Mouse (Mus musculus) neural tube, embryonic 11.5 days (tissue): ENCODE measurements at regions not wholly inside any gene's neighbourhood (a gene's known extent, or its start where the extent isn't known, plus 50 kb on each side); places are given as distances from the start of the nearest gene placed in this dataset.

Experiments used
- ATAC-seq: fragments of 200-750 bp; cut with Nextera tagmentation; 2 replicates; pipeline ENCODE4 v1.8.0; 2017; ENCODE audit warnings: moderate number of reproducible peaks, mild to moderate bottlenecking, moderate TSS enrichment, moderate library complexity; ENCODE audit not compliant: insufficient read depth, low FRiP score, low TSS enrichment
- DNase-seq: peaks from one replicate; pipeline ENCODE4 v3.0.0-alpha.2; 2015; ENCODE audit warnings: low spot score
- H3K27ac ChIP-seq: fragments of 300-500 bp; sonication (generic); 2 replicates; pipeline ENCODE4 v1.5.1; 2014; ENCODE audit warnings: low read depth, mild to moderate bottlenecking, low read length
- H3K27me3 ChIP-seq: fragments of 300-500 bp; sonication (generic); 2 replicates; pipeline ENCODE4 v1.6.1; 2014; ENCODE audit warnings: mild to moderate bottlenecking, low read length, mixed read lengths; ENCODE audit not compliant: control insufficient read depth, insufficient read depth
- H3K36me3 ChIP-seq: fragments of 300-500 bp; sonication (generic); 2 replicates; pipeline ENCODE4 v1.6.1; 2014; ENCODE audit warnings: mild to moderate bottlenecking, low read length, moderate library complexity, mixed read lengths; ENCODE audit not compliant: control insufficient read depth, insufficient read depth
- H3K4me1 ChIP-seq: fragments of 300-500 bp; sonication (generic); 2 replicates; pipeline ENCODE4 v1.6.1; 2014; ENCODE audit warnings: low read length, mixed read lengths; ENCODE audit not compliant: control insufficient read depth, insufficient read depth
- H3K4me2 ChIP-seq: fragments of 300-500 bp; sonication (generic); 2 replicates; pipeline ENCODE4 v1.6.1; 2014; ENCODE audit warnings: low read depth, mild to moderate bottlenecking, moderate library complexity
- H3K4me3 ChIP-seq: fragments of 300-500 bp; sonication (generic); 2 replicates; pipeline ENCODE4 v1.5.1; 2014; ENCODE audit warnings: low read depth, low read length
- H3K9ac ChIP-seq: fragments of 300-500 bp; sonication (generic); 2 replicates; pipeline ENCODE4 v1.6.1; 2014; ENCODE audit warnings: mild to moderate bottlenecking, low read length
- H3K9me3 ChIP-seq: fragments of 300-500 bp; sonication (generic); 2 replicates; pipeline ENCODE4 v1.6.1; 2016; ENCODE audit warnings: low read length; ENCODE audit not compliant: control insufficient read depth
- WGBS: fragments of 180-500 bp; shearing (Covaris S2); extraction: QIAGEN DNeasy Blood & Tissue Kit; methylation state at CpG from one replicate; pipeline ENCODE4 v1.1.7; 2014; 5-methylcytosine and 5-hydroxymethylcytosine counted together

DNA sequence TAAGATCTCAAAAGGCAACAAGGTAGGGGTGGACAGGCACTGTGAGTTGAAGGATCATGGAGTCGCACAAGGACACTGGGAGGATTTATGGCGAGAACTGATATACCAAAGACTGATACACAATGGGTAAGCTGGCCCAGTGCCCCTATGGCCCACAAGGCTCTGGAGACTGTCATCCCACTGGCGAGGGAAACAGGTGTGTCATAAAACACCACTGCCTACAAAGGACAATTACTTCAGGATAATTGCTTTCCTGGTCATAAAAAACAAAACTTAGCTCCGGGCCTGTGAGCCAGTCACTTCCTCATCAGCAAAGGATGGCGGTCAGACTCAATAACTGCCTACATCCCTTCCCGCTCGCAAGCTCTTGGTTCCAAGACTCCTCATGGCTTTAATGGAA lies 105.3 kb upstream of the Zfp703 start:
- no peaks in the 10 kb centered on the region for H3K4me1 ChIP-seq
- DNase-seq (no peak), ATAC-seq (no peak)
- WGBS, result 70% methylated on average over 7 of the region's 7 CpGs
- H3K9me3 ChIP-seq, result 0 out of 2 replicates have a peak, but pooled peaks cover 3% of the 10 kb centered on the region
- no peak overlapping the region for H3K4me3 ChIP-seq
- no peak overlapping the region for H3K27ac ChIP-seq
- no peaks in the 10 kb centered on the region for H3K36me3 ChIP-seq
- H3K9ac ChIP-seq, result no peak overlapping the region
- H3K27me3 ChIP-seq, result no peaks in the 10 kb centered on the region
- no peak overlapping the region for H3K4me2 ChIP-seq

DNA sequence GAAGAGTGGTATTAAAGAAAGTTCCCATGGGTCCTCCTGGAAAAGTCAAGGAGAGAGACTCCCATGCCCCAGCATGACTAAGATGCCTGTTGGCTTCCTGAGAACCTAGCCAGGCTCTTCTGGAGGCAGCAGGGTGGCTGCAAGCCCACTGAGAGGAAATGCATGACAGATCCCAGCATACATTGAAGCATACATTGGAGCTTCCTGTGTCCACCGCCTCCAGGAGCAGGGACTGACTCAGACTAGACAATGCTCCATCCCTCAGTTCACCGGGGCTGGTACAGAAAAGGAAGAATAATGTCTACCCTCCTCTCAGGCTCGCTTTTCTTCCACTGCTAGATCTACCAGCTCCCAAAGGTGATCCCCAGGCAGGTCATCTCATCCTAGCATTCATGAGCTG lies 104.7 kb upstream of the Zfp703 start:
- DNase-seq (no peak), ATAC-seq (no peak)
- 0 out of 2 replicates have a peak, but pooled peaks cover 3% of the 10 kb centered on the region for H3K9me3 ChIP-seq
- WGBS, result 86% methylated on average over 3 of the region's 3 CpGs
- H3K9ac ChIP-seq, result no peak overlapping the region
- H3K36me3 ChIP-seq, result no peaks in the 10 kb centered on the region
- H3K27me3 ChIP-seq, result no peaks in the 10 kb centered on the region
- H3K27ac ChIP-seq, result no peak overlapping the region
- no peaks in the 10 kb centered on the region for H3K4me1 ChIP-seq
- no peak overlapping the region for H3K4me2 ChIP-seq
- no peak overlapping the region for H3K4me3 ChIP-seq

DNA sequence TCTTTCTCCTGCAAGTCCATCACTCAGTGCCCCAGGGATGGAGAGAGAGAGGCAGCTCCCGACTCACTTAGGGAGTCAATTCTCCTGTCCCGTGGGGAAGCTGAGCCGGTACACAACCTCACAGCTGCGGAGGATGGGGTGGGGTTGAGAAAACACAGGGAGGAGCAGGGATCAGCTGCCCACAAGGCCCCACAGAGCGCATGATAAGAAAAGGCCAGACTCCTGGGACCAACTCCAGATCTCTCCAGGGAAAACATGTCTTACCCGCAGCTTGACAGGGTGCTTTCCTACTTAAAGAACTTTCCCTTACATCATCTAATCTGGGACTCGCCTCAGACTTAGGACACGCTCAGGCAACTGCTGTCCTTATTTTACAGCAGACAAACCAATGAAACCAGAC lies 104.3 kb upstream of the Zfp703 start:
- Histone ChIP-seq H3K4me2 (no peak overlapping the region), H3K36me3 (no peaks in the 10 kb centered on the region), H3K27ac (no peak overlapping the region), H3K9ac (no peak overlapping the region), H3K4me3 (no peak overlapping the region), H3K27me3 (no peaks in the 10 kb centered on the region), H3K4me1 (no peaks in the 10 kb centered on the region), H3K9me3 (0 out of 2 replicates have a peak, but pooled peaks cover 3% of the 10 kb centered on the region)
- no peak for DNase-seq
- ATAC-seq, result no peak
- WGBS, result 65% methylated on average over 8 of the region's 8 CpGs

DNA sequence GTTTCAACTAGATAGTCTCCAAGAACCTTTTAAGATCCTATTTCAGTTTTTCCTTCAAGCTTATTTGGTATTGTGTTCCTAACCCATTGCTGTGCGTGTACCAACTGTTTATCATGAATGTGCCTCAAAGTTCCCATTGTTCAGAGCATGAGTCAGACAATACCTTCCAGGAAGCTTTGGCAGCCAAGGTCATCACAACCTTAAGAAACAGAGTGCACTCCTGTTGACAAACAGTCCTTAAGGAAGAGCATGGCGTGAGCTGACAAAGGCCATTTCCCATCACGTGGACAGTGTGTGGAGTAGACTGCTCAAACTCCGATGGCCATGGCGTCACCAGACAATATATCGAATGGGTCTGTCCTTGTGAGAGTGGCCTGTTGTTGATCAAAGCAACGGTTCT lies 96.9 kb upstream of the Zfp703 start:
- Histone ChIP-seq H3K9me3 (no peaks in the 10 kb centered on the region), H3K27me3 (no peaks in the 10 kb centered on the region), H3K4me2 (no peak overlapping the region), H3K36me3 (no peaks in the 10 kb centered on the region), H3K4me1 (no peaks in the 10 kb centered on the region), H3K9ac (no peak overlapping the region), H3K4me3 (no peak overlapping the region), H3K27ac (no peak overlapping the region)
- DNase-seq, result no peak
- ATAC-seq, result no peak
- WGBS, result 76% methylated on average over 7 of the region's 7 CpGs

DNA sequence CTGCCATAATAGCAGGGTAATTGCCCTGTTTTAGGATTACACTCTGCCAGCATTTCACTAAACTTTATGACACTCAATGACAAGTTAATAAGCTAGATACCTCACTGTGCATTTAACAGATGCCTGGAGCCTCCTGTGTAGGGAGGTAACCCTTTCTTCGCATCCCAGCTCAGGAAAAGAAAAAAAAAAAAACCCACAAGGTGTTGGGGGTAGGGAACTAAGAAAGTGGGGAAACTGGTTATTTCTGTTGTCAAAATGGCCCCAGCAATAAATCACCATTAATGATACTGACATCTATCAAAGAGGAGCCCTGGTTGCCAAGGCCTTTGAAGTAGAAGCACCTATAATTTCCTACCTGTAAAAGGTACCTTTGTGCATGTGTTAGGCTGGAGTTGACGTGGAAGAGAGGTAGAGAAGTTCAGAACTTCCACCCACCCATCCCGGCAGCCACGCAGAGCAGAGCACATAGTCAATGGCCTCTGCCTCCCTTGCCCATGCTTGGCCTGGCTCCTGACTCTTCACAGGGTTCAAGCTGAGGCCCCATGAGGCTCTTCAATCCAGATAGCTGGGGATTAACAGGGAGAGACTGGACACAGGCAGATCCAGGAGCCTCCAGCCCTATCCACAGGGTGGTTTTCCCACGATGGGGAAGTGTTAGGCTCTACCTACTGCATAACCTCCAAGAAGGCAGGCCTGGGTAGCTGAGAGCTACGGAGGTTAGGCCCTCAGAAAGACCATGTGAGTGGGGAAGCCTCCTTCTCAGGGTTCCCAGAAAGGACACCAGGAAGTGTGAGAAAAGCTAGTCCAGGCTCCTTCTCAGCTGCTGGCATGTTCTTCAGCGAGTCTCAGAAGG lies 95.6 kb upstream of the Zfp703 start:
- no peak overlapping the region for H3K9ac ChIP-seq
- 68% methylated on average over 7 of the region's 7 CpGs for WGBS
- H3K9me3 ChIP-seq, result no peaks in the 10 kb centered on the region
- H3K4me3 ChIP-seq, result no peak overlapping the region
- DNase-seq (no peak), ATAC-seq (no peak)
- H3K27ac ChIP-seq, result no peak overlapping the region
- no peaks in the 10 kb centered on the region for H3K4me1 ChIP-seq
- H3K27me3 ChIP-seq, result no peaks in the 10 kb centered on the region
- H3K36me3 ChIP-seq, result no peaks in the 10 kb centered on the region
- H3K4me2 ChIP-seq, result no peak overlapping the region

DNA sequence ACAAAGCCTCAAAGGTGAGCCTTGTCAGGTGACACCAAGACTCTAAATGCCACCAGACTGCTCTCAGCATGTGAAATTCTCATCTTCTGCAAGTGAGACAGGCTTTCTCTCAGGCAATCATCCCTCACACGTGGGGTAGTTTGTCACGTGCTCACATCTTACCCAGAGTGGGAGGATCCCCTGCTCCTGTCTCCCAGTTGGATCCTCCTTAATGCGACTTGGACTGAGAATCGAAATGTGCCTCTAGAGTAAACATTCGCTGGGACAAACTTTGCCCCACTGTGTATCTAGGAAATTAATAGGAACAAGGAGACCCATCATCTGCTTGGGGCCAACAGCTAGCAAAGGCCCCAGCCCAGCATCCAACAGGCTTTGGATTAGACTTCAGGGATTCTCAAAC lies 94.5 kb upstream of the Zfp703 start:
- 78% methylated on average over 5 of the region's 5 CpGs for whole genome bisulfite sequencing
- Histone ChIP-seq H3K9ac (no peak overlapping the region), H3K36me3 (no peaks in the 10 kb centered on the region), H3K9me3 (no peaks in the 10 kb centered on the region), H3K4me2 (no peak overlapping the region), H3K4me1 (no peaks in the 10 kb centered on the region), H3K27ac (no peak overlapping the region), H3K27me3 (no peaks in the 10 kb centered on the region), H3K4me3 (no peak overlapping the region)
- ATAC-seq (no peak), DNase-seq (no peak)

DNA sequence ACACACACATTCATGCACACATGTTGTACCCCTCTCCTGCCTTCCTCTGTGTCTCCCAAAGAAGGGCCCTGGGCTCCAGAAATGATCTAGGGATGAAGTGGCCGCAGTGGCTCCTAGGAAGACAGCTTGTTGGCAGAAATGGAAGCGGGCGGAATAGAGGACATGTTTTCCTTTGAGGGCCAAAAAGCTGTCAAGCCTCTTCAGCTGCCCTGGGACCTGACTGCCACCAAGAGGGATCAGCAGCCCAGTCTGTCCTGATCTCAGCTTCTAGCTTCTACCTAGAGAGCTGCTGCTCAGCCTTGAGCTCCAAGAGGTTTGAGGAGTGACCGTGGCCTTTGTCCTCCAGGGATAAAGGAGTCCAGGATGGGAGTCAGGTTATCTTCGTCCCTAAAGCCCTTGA lies 93.8 kb upstream of the Zfp703 start:
- Histone ChIP-seq H3K4me2 (no peak overlapping the region), H3K9ac (no peak overlapping the region), H3K27me3 (no peaks in the 10 kb centered on the region), H3K4me3 (no peak overlapping the region), H3K36me3 (no peaks in the 10 kb centered on the region), H3K27ac (no peak overlapping the region), H3K4me1 (no peaks in the 10 kb centered on the region), H3K9me3 (no peaks in the 10 kb centered on the region)
- no peak for ATAC-seq
- no peak for DNase-seq
- WGBS, result 89% methylated on average over 5 of the region's 5 CpGs

DNA sequence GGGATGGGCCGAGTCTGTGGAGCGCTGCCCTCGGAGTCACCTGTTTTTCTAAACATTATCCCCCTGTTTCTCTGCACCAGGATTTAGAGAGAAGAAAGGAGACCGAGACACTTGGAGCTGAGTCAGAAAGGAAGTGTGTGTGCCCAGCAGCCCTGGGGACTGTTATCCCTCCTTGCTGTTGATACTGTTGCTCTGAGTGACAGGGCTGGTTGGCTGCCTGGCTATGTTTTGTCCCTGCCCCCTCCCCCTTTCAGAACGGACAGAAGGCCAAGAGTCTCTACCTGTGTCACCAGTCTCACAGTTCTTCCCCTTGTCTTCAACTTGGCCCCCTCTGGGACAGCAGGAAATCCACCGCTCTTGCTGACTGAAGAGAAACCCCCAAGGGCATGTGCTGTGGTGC lies 93.4 kb upstream of the Zfp703 start:
- DNase-seq (no peak), ATAC-seq (no peak)
- no peaks in the 10 kb centered on the region for H3K4me1 ChIP-seq
- no peak overlapping the region for H3K4me2 ChIP-seq
- no peak overlapping the region for H3K27ac ChIP-seq
- no peak overlapping the region for H3K9ac ChIP-seq
- no peak overlapping the region for H3K4me3 ChIP-seq
- 78% methylated on average over 6 of the region's 6 CpGs for WGBS
- no peaks in the 10 kb centered on the region for H3K27me3 ChIP-seq
- no peaks in the 10 kb centered on the region for H3K36me3 ChIP-seq
- H3K9me3 ChIP-seq, result no peaks in the 10 kb centered on the region

DNA sequence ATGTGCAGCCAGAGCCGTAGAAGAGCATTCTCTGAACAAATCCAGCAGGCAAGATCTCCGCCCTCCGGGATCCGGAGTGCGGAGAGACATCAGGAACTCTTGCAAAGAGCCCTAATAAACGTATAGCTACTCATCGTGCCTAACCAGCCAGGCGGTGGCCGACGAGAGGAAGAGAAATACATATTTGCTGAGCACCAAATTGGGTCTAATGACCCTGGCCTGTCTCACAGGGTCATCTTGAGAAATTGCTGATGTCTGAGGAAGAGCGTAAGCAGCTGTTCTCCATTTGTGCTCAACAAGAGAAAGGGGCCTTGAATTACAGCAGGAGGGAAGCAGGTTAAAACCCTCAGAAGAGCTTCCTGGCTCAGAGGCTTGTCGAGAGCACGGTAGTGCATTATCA lies 92.8 kb upstream of the Zfp703 start:
- Histone ChIP-seq H3K36me3 (no peaks in the 10 kb centered on the region), H3K27me3 (no peaks in the 10 kb centered on the region), H3K9ac (no peak overlapping the region), H3K9me3 (no peaks in the 10 kb centered on the region), H3K27ac (no peak overlapping the region), H3K4me2 (no peak overlapping the region), H3K4me1 (no peaks in the 10 kb centered on the region), H3K4me3 (no peak overlapping the region)
- ATAC-seq, result no peak
- 72% methylated on average over 13 of the region's 13 CpGs for WGBS
- no peak for DNase-seq
